Mouse (Mus musculus) ES-E14 (cell line): ENCODE data around the gene Nsmce1.
"Not testable (repeated sequence)": the region's sequence is repeated elsewhere in the genome, so short reads cannot be mapped to it uniquely, and the experiment has no call there.

ENCODE experiments used
- HCFC1 ChIP-seq: IDR thresholded peaks from 2 replicates; pipeline ENCODE4 v1.6.1; 2012; ENCODE audit warnings: low read length, inconsistent platforms, borderline replicate concordance; ENCODE audit not compliant: insufficient read depth
- MAFK ChIP-seq: IDR thresholded peaks from 2 replicates; pipeline ENCODE4 v1.6.1; 2014; ENCODE audit warnings: mild to moderate bottlenecking, low read depth, low read length, inconsistent platforms; ENCODE audit not compliant: insufficient read depth

DNA sequence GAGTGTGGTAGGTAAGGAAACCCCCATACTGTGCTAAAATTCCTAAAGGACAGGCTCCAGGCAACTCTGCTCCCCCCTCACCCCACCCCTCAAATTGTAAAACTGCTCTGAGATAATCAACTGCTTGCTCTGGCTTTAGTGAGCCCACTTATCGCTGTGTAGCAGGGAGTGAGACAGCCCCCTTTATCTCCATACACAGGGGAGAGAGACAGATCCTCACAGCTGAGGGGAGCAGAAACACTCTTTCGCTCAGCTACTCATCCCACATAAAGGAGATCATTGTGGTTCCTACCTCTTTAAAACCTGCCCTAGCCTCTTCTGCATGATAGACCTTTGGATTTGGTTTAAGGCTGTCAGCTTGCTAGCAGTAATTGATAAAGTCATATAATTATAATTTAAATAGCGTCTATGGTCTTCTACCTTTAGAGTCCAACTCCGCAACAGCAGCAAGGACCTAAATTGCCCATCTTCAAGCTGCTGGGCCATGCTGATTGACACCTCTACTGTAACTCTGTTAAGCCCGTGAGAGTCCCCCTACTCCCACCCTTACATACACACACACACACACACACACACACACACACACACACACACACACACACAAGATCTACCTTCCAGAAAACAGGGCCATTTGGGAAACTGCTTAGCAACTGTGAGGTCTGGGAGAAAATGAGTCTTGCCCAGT is 62.4 kb downstream of the Nsmce1 start:
- TF ChIP-seq HCFC1, MAFK: not testable (repeated sequence)
